Mouse (Mus musculus): ENCODE results near the gene R3hdm4. TPM values are rescaled to one million over a fixed set of nuclear protein-coding genes. Genes with fewer than 3 reads are reported as not detected.

Gene R3hdm4
- total RNA-seq, 2 experiments from 2014 or later: 103 to 113 TPM

GRCm38 (mm10) chr10:79942988-79943387, 22.0 kb upstream of the R3hdm4 start:
- no peak for DNase-seq

- peak; percentile 47 for DNase-seq
Measured at GRCm38 (mm10) chr10:79940749-79941148, 19.7 kb upstream of the R3hdm4 start.

- no peak for DNase-seq
Measured at GRCm38 (mm10) chr10:79937775-79938526, 16.9 kb upstream of the R3hdm4 start.

GRCm38 (mm10) chr10:79936911-79937441, 16.0 kb upstream of the R3hdm4 start:
- peak; percentile 63 for DNase-seq

- no peak for DNase-seq
Measured at GRCm38 (mm10) chr10:79936284-79936910, 15.4 kb upstream of the R3hdm4 start.

- no peak for DNase-seq
Measured at GRCm38 (mm10) chr10:79934794-79935569, 14.0 kb upstream of the R3hdm4 start.

- peak; percentile 94 for DNase-seq
Measured at GRCm38 (mm10) chr10:79934272-79934721, 13.3 kb upstream of the R3hdm4 start.

- no peak for DNase-seq
Measured at GRCm38 (mm10) chr10:79933861-79934260, 12.9 kb upstream of the R3hdm4 start.

- DNase-seq: no peak
Measured at GRCm38 (mm10) chr10:79933145-79933679, 12.2 kb upstream of the R3hdm4 start.

GRCm38 (mm10) chr10:79932736-79933135, 11.7 kb upstream of the R3hdm4 start:
- DNase-seq: peak; percentile 85

- DNase-seq: no peak
Measured at GRCm38 (mm10) chr10:79931797-79932196, 10.8 kb upstream of the R3hdm4 start.

- no peak for DNase-seq
Measured at GRCm38 (mm10) chr10:79930826-79931186, 9.8 kb upstream of the R3hdm4 start.

- no peak for DNase-seq
Measured at GRCm38 (mm10) chr10:79929967-79930825, 9.2 kb upstream of the R3hdm4 start.

GRCm38 (mm10) chr10:79928907-79929701, 8.1 kb upstream of the R3hdm4 start:
- DNase-seq: no peak

GRCm38 (mm10) chr10:79928030-79928694, 7.2 kb upstream of the R3hdm4 start:
- DNase-seq: no peak

- DNase-seq: peak; percentile 48
Measured at GRCm38 (mm10) chr10:79927324-79928029, 6.5 kb upstream of the R3hdm4 start.

GRCm38 (mm10) chr10:79926491-79927323, 5.7 kb upstream of the R3hdm4 start, which contains the start of gene Arid3a:
TSS of gene Arid3a (plus strand) at chr10:79927043.
- peak; percentile 88 for DNase-seq

Data from gastrocnemius, postnatal 25 days (tissue).